Mouse (Mus musculus) thymus, adult 18-20 months (tissue): ENCODE data around the gene Rtf2.
A peak's percentile ranks its signal among the peaks of the same experiment; 100 is the strongest.

Experiments used
- DNase-seq, 2 experiments: peaks; one replicate each; pipeline ENCODE4 v3.0.0; 2022; ENCODE audit warnings: mixed read lengths in 2 of 2

Gene Rtf2

GRCm38 (mm10) chr2:172441176-172441575, 820 bp downstream of the Rtf2 start:
- no peak for DNase-seq

DNA sequence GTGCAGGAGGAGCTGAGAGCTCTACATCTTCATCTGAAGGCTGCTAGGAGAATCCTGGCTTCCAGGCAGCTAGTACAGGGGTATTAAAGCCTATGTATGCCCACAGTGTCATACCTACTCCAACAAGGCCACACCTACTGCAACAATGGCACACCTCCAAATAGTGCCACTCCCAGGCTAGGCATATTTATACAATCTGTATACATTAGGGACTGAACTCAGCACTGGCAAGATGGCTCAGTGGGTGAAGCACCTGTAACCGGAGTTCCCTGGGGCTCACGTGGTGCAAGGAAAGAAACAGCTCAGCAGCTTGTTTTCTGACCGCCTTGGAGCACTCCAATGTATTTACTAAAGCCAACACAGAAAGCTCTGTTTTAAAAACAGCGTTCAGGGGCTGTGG, 5.3 kb downstream of the Rtf2 start:
- no peak for DNase-seq

DNA sequence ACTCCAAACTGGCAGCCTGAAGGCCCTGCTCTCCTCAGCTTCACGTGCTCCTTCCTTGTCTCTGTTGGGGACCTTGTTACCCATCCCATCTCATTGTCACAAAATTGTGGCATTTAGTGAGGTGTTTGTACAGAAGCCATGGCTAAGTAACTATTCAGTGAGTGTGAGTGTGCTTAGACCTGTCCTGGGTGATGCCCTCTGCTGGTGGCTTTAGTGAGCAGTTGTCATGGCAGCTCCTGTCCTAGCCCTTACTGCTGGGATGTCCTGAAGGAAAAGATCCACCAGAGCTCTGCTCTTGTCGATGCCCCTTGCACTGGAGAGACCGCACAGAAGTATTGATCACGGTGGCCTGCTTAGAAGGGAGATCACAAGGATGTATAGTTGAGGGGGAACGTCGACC, 7.0 kb downstream of the Rtf2 start:
- DNase-seq = no peak

- DNase-seq = no peak
Measured at GRCm38 (mm10) chr2:172448329-172448728, 8.0 kb downstream of the Rtf2 start.

- peak in 1 of 2 experiments; percentile 59 for DNase-seq
Measured at GRCm38 (mm10) chr2:172450640-172451039, 10.3 kb downstream of the Rtf2 start.

DNA sequence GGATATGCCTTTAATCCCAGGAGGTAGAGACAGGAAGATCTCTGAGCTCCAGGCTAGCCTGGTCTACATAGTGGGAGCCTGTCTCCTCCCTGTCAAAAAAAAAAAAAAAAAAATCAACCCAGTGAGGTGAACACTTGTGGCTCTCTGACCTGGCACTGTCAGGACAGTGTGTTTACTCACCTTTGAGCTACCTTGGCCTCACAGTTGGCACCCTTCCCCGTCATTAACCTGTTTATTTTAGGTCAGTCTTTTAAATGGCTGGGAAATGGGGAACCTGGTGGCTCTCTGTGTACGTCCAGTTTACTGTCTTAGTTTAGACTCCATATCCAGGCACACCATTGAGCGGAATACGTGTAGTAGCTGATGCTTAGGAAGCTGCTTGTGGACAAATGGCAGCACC, 11.7 kb downstream of the Rtf2 start:
- no peak for DNase-seq

GRCm38 (mm10) chr2:172452458-172452857, 12.1 kb downstream of the Rtf2 start:
- no peak for DNase-seq

GRCm38 (mm10) chr2:172458496-172458895, 18.1 kb downstream of the Rtf2 start, which contains the start of gene Gcnt7:
Gene Gcnt7, minus strand, starts transcription at chr2:172458596.
- no peak for DNase-seq

DNA sequence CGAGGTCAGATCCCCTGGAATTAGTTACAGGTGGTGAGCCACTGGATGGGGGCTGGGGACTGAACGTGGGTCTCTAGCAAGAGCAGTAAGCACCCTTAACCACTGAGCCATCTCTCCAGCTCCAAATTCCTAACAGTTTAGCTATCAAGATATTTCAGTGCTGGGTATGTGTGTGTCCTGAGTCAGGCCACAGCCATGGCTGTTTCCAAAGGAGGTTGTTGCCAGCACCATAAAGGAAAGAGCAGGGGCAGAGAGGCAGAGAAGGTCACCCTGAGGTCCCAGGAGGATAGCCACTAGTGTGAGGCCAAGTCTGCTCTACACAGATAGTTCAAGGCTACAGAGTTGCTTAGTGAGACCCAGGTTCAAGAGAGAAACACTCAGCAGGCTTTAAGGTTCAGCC, 20.3 kb downstream of the Rtf2 start:
- DNase-seq = no peak

- DNase-seq = no peak
Measured at GRCm38 (mm10) chr2:172462813-172463212, 22.5 kb downstream of the Rtf2 start.

- no peak for DNase-seq
Measured at GRCm38 (mm10) chr2:172466427-172467132, 26.2 kb downstream of the Rtf2 start.

DNA sequence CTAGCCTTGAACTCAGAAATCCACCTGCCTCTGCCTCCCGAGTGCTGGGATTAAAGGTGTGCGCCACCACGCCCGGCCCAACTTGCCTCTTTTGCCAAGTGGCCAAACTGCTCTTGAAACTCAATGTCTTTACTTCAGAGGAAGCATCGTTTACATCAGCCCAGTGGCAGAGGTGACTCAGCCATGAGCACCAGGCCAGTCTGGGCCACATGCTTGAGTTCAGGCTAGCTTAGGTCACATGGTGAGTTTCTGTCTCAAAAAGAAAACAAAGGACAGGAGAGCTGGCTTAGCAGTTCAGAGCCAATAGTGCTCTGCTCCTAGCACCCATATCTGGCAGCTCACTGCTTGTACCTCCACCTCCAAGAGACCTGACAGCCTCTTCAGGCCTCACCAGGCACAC, 26.9 kb downstream of the Rtf2 start:
- DNase-seq = no peak

- no peak for DNase-seq
Measured at GRCm38 (mm10) chr2:172468346-172468819, 28.0 kb downstream of the Rtf2 start.

- no peak for DNase-seq
Measured at GRCm38 (mm10) chr2:172472318-172472717, 32.0 kb downstream of the Rtf2 start, which contains the start of gene Fam209. Gene Fam209, plus strand, starts transcription at chr2:172472520.

DNA sequence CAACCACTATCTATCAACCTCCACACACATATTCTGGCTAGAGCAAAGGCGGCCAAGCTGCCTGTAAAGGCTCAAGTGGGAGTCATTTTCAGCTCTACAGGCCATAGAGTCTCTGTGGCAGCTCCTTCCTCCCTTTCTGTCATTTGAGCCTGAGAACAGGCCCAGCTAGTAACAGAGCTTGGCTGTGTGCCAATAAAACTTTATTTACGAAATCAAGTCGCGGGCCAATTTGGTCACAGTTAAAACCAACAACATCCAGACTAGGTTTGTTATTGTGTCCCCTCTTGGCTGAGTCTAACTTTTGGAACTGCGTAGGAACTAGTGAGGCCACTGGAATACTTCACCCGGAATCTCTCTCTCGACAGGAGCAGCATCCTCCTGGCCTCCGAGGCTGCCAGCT, 33.2 kb downstream of the Rtf2 start:
- DNase-seq = no peak

GRCm38 (mm10) chr2:172474970-172475369, 34.6 kb downstream of the Rtf2 start:
- DNase-seq = peak in 1 of 2 experiments; percentile 29

- no peak for DNase-seq
Measured at GRCm38 (mm10) chr2:172476707-172477260, 36.4 kb downstream of the Rtf2 start.

- DNase-seq = no peak
Measured at GRCm38 (mm10) chr2:172477350-172477749, 37.0 kb downstream of the Rtf2 start.

DNA sequence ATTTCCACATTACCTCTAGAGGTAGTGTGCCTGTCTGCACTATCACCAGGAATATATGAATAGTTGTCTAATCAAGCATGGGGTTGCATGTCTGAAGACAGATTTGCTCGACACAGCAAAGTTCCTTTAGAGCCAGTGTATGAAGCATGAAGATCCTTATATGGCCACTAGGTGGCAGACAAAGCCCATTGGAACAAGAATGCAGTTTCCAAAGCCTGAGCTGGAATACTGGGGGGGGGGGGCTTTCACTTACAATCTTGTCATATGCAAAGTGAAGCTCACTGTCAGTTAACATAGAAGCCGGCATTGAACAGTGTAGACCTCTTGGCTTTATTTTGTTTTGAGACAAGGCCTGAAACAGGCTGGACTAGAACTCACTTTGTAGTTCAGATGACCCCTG, 37.5 kb downstream of the Rtf2 start:
- DNase-seq = no peak

DNA sequence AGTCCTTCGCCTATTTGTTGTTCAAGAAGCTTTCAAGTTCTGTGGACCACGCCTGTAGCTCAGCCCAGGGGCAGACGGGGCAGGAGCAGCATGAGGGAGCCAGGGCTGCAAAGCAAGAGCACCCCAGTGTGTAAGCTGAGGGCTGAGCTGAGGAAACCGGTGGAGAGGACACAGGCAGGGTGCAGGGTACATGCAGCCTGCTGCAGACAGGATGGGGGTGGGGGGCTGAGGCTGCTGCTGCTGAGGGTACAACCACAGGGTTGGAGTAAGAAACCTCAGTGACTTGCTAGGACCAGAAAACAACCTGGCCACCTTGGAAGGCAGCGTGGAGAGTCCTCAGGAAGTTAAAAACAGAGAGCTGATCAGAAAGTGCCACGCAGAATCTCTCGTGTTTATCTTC, 39.9 kb downstream of the Rtf2 start:
- DNase-seq = peak in 1 of 2 experiments; percentile 22

DNA sequence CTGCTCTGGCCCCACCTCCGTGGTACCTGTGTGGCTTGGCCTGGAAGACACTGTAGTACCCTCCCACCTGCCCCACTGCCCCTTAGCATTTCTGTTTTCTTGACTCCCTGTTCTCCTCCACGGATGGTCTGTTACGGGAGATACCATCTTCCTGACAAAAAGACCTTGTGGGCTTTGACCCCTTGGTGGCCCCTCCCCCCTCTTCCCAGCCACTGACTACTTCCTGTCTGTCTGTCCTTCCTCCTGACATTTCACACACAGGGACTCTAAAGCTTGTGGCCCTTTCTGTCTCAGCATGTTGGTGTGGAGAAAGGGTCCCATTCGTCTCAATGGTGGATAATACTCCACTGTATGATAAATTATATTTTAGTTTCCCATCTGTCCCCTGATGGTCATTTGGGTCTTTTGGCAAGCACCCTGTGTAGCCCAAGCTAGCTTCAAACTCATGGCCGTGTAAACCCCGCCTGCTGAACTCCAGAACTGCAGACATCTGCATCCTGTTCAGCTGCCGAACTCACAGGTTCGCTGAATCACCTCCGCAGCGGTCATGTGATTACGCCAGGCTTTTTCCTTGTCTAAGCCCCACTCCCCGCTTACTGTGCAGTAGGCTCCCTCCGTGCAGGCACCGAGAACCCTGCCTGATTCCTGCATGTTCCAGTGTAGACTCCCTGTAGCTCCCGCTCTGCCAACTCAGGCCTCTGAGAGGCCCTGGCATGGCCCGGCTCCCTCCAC, 41.5 kb downstream of the Rtf2 start:
- DNase-seq = peak; percentile 30 to 45

GRCm38 (mm10) chr2:172483766-172484413, 43.5 kb downstream of the Rtf2 start:
- no peak for DNase-seq

GRCm38 (mm10) chr2:172484696-172485370, 44.5 kb downstream of the Rtf2 start:
- no peak for DNase-seq
